In the genomic region with DNA sequence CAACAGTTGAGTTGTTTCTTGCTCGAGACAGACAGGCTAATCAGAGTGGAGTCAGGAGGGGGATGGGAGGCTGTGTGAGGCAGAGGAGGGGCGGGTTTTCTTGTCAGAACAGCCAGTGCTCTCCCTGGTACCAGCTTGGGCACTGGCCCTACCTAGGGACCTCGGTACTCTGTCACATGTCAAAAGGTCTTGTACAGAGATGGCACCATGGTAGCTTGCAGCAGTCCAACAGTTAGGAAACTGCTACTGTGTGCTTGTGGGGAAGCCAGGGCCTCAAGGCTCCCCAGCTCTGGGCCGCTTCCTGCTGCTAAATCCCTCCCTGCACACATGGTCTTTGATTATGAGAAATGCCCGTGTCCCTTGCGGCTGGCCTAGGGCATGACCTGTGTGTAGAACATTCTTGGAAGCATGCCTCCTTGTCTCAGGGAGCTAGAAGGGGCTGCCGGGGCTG, we compare ENCODE assay signal across 14 mouse cellular contexts.
DNase-seq lines count a peak whose midpoint lies in the region; ATAC-seq and TF ChIP-seq lines count a peak whose summit lies in the region.
"Had no signal": no experiment of that assay in that cellular context is flagged by ENCODE, and none has a peak within 500 bp of the region (broad histone marks: within the 10 kb centered on the region; RNA-seq: fewer than 3 reads in every experiment).

No protein-coding gene starts in this region.

- no peak; the same call in 1 of the 2 replicates for ATAC-seq in heart, embryonic 11.5 days (replicated peaks; ENCODE audit: insufficient number of reproducible peaks, low FRiP score, low TSS enrichment)
- ATAC-seq in midbrain, embryonic 13.5 days, result peak; percentile 11; the same call in 1 of the 2 replicates
- ATAC-seq in midbrain, embryonic 14.5 days (ENCODE audit: low FRiP score, low TSS enrichment), result no peak
- no peak for ATAC-seq in kidney, postnatal 0 days (replicated peaks; ENCODE audit: low FRiP score, low read depth)
- no peak for ATAC-seq in stomach, embryonic 16.5 days (ENCODE audit: insufficient read depth, low FRiP score)
- ATAC-seq: intestine, embryonic 16.5 days had no signal

- no peak for TF ChIP-seq CTCF in heart, adult 2 months (IDR thresholded peaks at IDR 0.05)
- no peak for TF ChIP-seq CTCF in kidney, postnatal 0 days (IDR thresholded peaks at IDR 0.05; ENCODE audit: low read depth)

- H3K4me1 ChIP-seq in heart, embryonic 11.5 days (ENCODE audit: control insufficient read depth, insufficient read depth, low read length), result peaks cover 8% of the 10 kb centered on the region
- H3K4me1 ChIP-seq in heart, adult 2 months (ENCODE audit: control insufficient read depth, insufficient read depth, low read length), result no peaks in the 10 kb centered on the region
- H3K4me1 ChIP-seq in midbrain, embryonic 13.5 days (replicated peaks), result peaks cover 7% of the 10 kb centered on the region
- no peaks in the 10 kb centered on the region for H3K4me1 ChIP-seq in midbrain, embryonic 14.5 days (ENCODE audit: control insufficient read depth, insufficient read depth, low read length)
- peaks cover 5% of the 10 kb centered on the region for H3K4me1 ChIP-seq in kidney, postnatal 0 days (replicated peaks; ENCODE audit: insufficient read depth, low read length)
- 0 out of 2 replicates have a peak, but pooled peaks cover 6% of the 10 kb centered on the region for H3K4me1 ChIP-seq in stomach, embryonic 16.5 days (ENCODE audit: control insufficient read depth, insufficient read depth, low read length)

- intact Hi-C loops in heart, adult 2 months (cut with DNase I), result no loop called here

- no peak for TF ChIP-seq EP300 in heart, adult 2 months (IDR thresholded peaks at IDR 0.05; ENCODE audit: insufficient read depth, low read depth, low read length)

- no peak for DNase-seq in heart, adult 2 months
- no peak for DNase-seq in midbrain, embryonic 14.5 days
- DNase-seq in kidney, postnatal 0 days (ENCODE audit: low spot score), result peak; percentile 45
- DNase-seq in spleen, postnatal 10 days (ENCODE audit: low spot score in 2 of 2), result no peak
- DNase-seq in gastrocnemius, postnatal 10 days, result no peak
- DNase-seq: right cerebral cortex, postnatal 14 days; thymus, adult 2 months had no signal

- H3K27ac ChIP-seq in heart, embryonic 11.5 days (ENCODE audit: low read depth, low read length), result peak overlapping the region; percentile 10; the same call in 1 of the 2 replicates
- no peak overlapping the region for H3K27ac ChIP-seq in heart, adult 2 months
- H3K27ac ChIP-seq in midbrain, embryonic 13.5 days, result no peak overlapping the region
- no peak overlapping the region for H3K27ac ChIP-seq in midbrain, embryonic 14.5 days (replicated peaks; ENCODE audit: low read depth, low read length)
- H3K27ac ChIP-seq in kidney, postnatal 0 days, result no peak overlapping the region
- peak overlapping the region; percentile 6; the same call in 1 of the 2 replicates for H3K27ac ChIP-seq in stomach, embryonic 16.5 days (ENCODE audit: low read length)
- H3K27ac ChIP-seq: neural tube, embryonic 12.5 days had no signal

- no peak overlapping the region for H3K4me2 ChIP-seq in heart, embryonic 11.5 days
- H3K4me2 ChIP-seq in midbrain, embryonic 13.5 days (replicated peaks), result no peak overlapping the region
- H3K4me2 ChIP-seq in midbrain, embryonic 14.5 days (ENCODE audit: low read length), result no peak overlapping the region
- no peak overlapping the region for H3K4me2 ChIP-seq in kidney, postnatal 0 days (ENCODE audit: low read length)
- no peak overlapping the region for H3K4me2 ChIP-seq in stomach, embryonic 16.5 days (ENCODE audit: low read depth, low read length)
- H3K4me2 ChIP-seq: liver, embryonic 11.5 days; neural tube, embryonic 12.5 days had no signal

- 29% methylated on average over 7 of the region's 7 CpGs for WGBS in heart, embryonic 11.5 days (ENCODE audit: insufficient replicate concordance)
- WGBS in heart, adult 2 months, result 35% methylated on average over 7 of the region's 7 CpGs
- 37% methylated on average over 7 of the region's 7 CpGs for WGBS in midbrain, embryonic 13.5 days
- 35% methylated on average over 7 of the region's 7 CpGs for WGBS in midbrain, embryonic 14.5 days
- WGBS in kidney, postnatal 0 days, result 42% methylated on average over 7 of the region's 7 CpGs
- 48% methylated on average over 7 of the region's 7 CpGs for WGBS in stomach, embryonic 16.5 days

- H3K9ac ChIP-seq in heart, embryonic 11.5 days (ENCODE audit: low read depth, low read length), result no peak overlapping the region
- H3K9ac ChIP-seq in heart, adult 2 months (ENCODE audit: low read depth, low read length), result no peak overlapping the region
- H3K9ac ChIP-seq in midbrain, embryonic 13.5 days (replicated peaks), result 0 out of 2 replicates have a peak overlapping the region, but pooled peaks have one; percentile 8
- H3K9ac ChIP-seq in midbrain, embryonic 14.5 days (replicated peaks; ENCODE audit: low read length), result no peak overlapping the region
- no peak overlapping the region for H3K9ac ChIP-seq in kidney, postnatal 0 days (ENCODE audit: low read depth, low read length)
- H3K9ac ChIP-seq in stomach, embryonic 16.5 days (ENCODE audit: low read length), result peak overlapping the region; percentile 21; the same call in 1 of the 2 replicates
- H3K9ac ChIP-seq: neural tube, embryonic 12.5 days had no signal

- peaks cover 26% of the 10 kb centered on the region for H3K36me3 ChIP-seq in heart, embryonic 11.5 days (ENCODE audit: control insufficient read depth, insufficient read depth, low read length)
- H3K36me3 ChIP-seq in heart, adult 2 months (ENCODE audit: control insufficient read depth, insufficient read depth, low read length), result no peaks in the 10 kb centered on the region
- peaks cover 45% of the 10 kb centered on the region for H3K36me3 ChIP-seq in midbrain, embryonic 13.5 days
- peaks cover 25% of the 10 kb centered on the region; the same call in 1 of the 2 replicates for H3K36me3 ChIP-seq in midbrain, embryonic 14.5 days (ENCODE audit: control insufficient read depth, insufficient read depth, low read length)
- 0 out of 2 replicates have a peak, but pooled peaks cover 9% of the 10 kb centered on the region for H3K36me3 ChIP-seq in kidney, postnatal 0 days (ENCODE audit: insufficient read depth, low read length)
- peaks cover 20% of the 10 kb centered on the region; the same call in 1 of the 2 replicates for H3K36me3 ChIP-seq in stomach, embryonic 16.5 days (ENCODE audit: control insufficient read depth, insufficient read depth, low read length)

- H3K27me3 ChIP-seq in heart, embryonic 11.5 days (ENCODE audit: control insufficient read depth, insufficient read depth, low read length), result no peaks in the 10 kb centered on the region
- H3K27me3 ChIP-seq in heart, adult 2 months (ENCODE audit: control insufficient read depth, insufficient read depth, low read length), result no peaks in the 10 kb centered on the region
- H3K27me3 ChIP-seq in midbrain, embryonic 13.5 days, result no peaks in the 10 kb centered on the region
- no peaks in the 10 kb centered on the region for H3K27me3 ChIP-seq in midbrain, embryonic 14.5 days (ENCODE audit: control insufficient read depth, insufficient read depth, low read length)
- H3K27me3 ChIP-seq in kidney, postnatal 0 days (ENCODE audit: insufficient read depth, low read length), result no peaks in the 10 kb centered on the region
- H3K27me3 ChIP-seq in stomach, embryonic 16.5 days (ENCODE audit: control insufficient read depth, insufficient read depth, low read length), result no peaks in the 10 kb centered on the region
- H3K27me3 ChIP-seq: neural tube, embryonic 12.5 days had no signal

- no peak for TF ChIP-seq POLR2A in heart, adult 2 months (IDR thresholded peaks at IDR 0.05; ENCODE audit: insufficient read depth, low read depth, low read length)

- no peak overlapping the region for H3K4me3 ChIP-seq in heart, embryonic 11.5 days (ENCODE audit: low read depth, low read length)
- H3K4me3 ChIP-seq in heart, adult 2 months, result no peak overlapping the region
- H3K4me3 ChIP-seq in midbrain, embryonic 13.5 days (replicated peaks), result no peak overlapping the region
- no peak overlapping the region for H3K4me3 ChIP-seq in midbrain, embryonic 14.5 days (replicated peaks; ENCODE audit: low read depth, low read length)
- H3K4me3 ChIP-seq in kidney, postnatal 0 days (replicated peaks; ENCODE audit: low read depth, low read length), result no peak overlapping the region
- no peak overlapping the region for H3K4me3 ChIP-seq in stomach, embryonic 16.5 days (replicated peaks; ENCODE audit: low read length)
- H3K4me3 ChIP-seq: megakaryocyte, embryonic 14.5 days; neural tube, embryonic 12.5 days had no signal

- no peaks in the 10 kb centered on the region for H3K9me3 ChIP-seq in heart, embryonic 11.5 days (replicated peaks; ENCODE audit: control insufficient read depth, low read length)
- no peaks in the 10 kb centered on the region for H3K9me3 ChIP-seq in midbrain, embryonic 13.5 days
- no peaks in the 10 kb centered on the region for H3K9me3 ChIP-seq in midbrain, embryonic 14.5 days (ENCODE audit: control insufficient read depth, low read length)
- no peaks in the 10 kb centered on the region for H3K9me3 ChIP-seq in kidney, postnatal 0 days (replicated peaks; ENCODE audit: low read length)
- no peaks in the 10 kb centered on the region for H3K9me3 ChIP-seq in stomach, embryonic 16.5 days (replicated peaks; ENCODE audit: control insufficient read depth, low read length)
- H3K9me3 ChIP-seq: neural tube, embryonic 12.5 days had no signal

- H3K79me2 ChIP-seq in heart, adult 2 months (replicated peaks; ENCODE audit: control insufficient read depth, insufficient read depth, low read length), result no peaks in the 10 kb centered on the region

Comparison
In these comparisons a context has a peak if more than half of its experiments do, and no peak if none do; other contexts are left out.
1. H3K27ac ChIP-seq: peak in heart, embryonic 11.5 days (single experiment) and stomach, embryonic 16.5 days (single experiment); none in heart, adult 2 months (single experiment), midbrain, embryonic 13.5 days (single experiment), midbrain, embryonic 14.5 days (single experiment) and kidney, postnatal 0 days (single experiment).
2. H3K9ac ChIP-seq: peak in midbrain, embryonic 13.5 days (single experiment) and stomach, embryonic 16.5 days (single experiment); none in heart, embryonic 11.5 days (single experiment), heart, adult 2 months (single experiment), midbrain, embryonic 14.5 days (single experiment) and kidney, postnatal 0 days (single experiment).